Mouse (Mus musculus): ENCODE measurements at regions not wholly inside any gene's neighbourhood (a gene's known extent, or its start where the extent isn't known, plus 50 kb on each side); places are given as distances from the start of the nearest gene placed in this dataset.
"Not testable (repeated sequence)": the region's sequence is repeated elsewhere in the genome, so short reads cannot be mapped to it uniquely, and the experiment has no call there.

GRCm38 (mm10) chr14:17556458-17556857 is 103.6 kb upstream of the Thrb start:
- no peak for DNase-seq (ENCODE audit: low read depth, low spot score)

GRCm38 (mm10) chr14:17560001-17560400 is 100.1 kb upstream of the Thrb start:
- DNase-seq (ENCODE audit: low read depth, low spot score) = not testable (repeated sequence)

GRCm38 (mm10) chr14:17567927-17568326 is 92.1 kb upstream of the Thrb start:
- peak; percentile 38 for DNase-seq (ENCODE audit: low read depth, low spot score)

GRCm38 (mm10) chr14:17569087-17569636 is 90.9 kb upstream of the Thrb start:
- peak; percentile 16 for DNase-seq (ENCODE audit: low read depth, low spot score)

- no peak for DNase-seq (ENCODE audit: low read depth, low spot score)
Measured at GRCm38 (mm10) chr14:17578776-17579175, 81.3 kb upstream of the Thrb start.

GRCm38 (mm10) chr14:17589595-17589994 is 70.5 kb upstream of the Thrb start:
- DNase-seq (ENCODE audit: low read depth, low spot score) = no peak

GRCm38 (mm10) chr14:17599553-17599952 is 60.5 kb upstream of the Thrb start:
- DNase-seq (ENCODE audit: low read depth, low spot score) = no peak

- DNase-seq (ENCODE audit: low read depth, low spot score) = no peak
Measured at GRCm38 (mm10) chr14:17602357-17602756, 57.7 kb upstream of the Thrb start.

- DNase-seq (ENCODE audit: low read depth, low spot score) = peak; percentile 20
Measured at GRCm38 (mm10) chr14:17606018-17606417, 54.0 kb upstream of the Thrb start.

GRCm38 (mm10) chr14:17607186-17607585 is 52.9 kb upstream of the Thrb start:
- peak; percentile 75 for DNase-seq (ENCODE audit: low read depth, low spot score)

Measured in brain, adult 2 months (tissue).